Mouse (Mus musculus) thymus, postnatal 36 days (tissue): ENCODE data around the gene Col2a1.

Experiments used
- DNase-seq, 2 experiments: peaks; one replicate each; pipeline ENCODE4 v3.0.0; 2022; ENCODE audit warnings: mixed read lengths in 2 of 2

Col2a1 gene

GRCm38 (mm10) chr15:97956416-97956815 is 48.1 kb downstream of the Col2a1 start:
- DNase-seq: no peak

- DNase-seq: no peak
These were observed 48.8 kb downstream of the Col2a1 start for GRCm38 (mm10) chr15:97955742-97956141.

DNA sequence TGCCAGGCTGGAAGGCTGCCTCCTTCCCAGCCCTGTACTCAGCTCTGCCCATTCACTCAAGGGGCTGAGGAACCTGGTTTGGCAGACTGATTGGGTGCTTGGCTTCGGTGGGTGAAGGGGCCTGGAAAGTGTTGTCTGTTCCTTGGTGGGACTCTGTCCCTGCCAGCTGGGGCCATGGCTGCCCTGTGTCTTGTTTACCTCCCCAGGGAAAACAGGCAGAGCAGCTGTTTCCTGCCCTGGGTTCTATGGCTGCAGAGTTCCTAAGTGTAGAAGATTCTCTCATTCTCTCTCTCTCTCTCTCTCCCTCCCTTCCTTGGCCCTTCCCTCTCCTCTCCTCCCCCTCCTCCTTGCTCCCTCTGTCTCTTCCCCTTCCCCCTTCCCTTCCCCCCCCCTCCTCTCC is 49.2 kb downstream of the Col2a1 start:
- no peak for DNase-seq

DNA sequence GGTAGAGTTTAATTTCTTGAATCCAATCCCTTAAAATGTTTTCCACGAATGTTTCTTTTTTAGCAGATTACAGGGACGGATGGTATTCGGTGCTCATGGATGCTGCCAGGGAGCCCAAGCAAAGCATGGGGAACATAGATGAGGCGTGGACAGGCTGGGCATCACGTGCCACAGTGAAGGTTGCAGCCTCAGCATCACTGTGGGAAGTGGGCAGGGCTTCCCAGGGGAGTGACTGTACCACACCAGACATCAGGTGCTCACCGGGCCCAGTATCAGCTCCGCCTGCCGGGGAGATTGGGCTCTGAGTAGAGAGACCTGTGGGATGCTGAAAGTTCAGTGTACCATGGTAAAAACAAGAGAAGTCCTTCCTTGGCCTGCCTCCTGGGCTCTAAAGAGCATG is 49.8 kb downstream of the Col2a1 start:
- DNase-seq: no peak

DNA sequence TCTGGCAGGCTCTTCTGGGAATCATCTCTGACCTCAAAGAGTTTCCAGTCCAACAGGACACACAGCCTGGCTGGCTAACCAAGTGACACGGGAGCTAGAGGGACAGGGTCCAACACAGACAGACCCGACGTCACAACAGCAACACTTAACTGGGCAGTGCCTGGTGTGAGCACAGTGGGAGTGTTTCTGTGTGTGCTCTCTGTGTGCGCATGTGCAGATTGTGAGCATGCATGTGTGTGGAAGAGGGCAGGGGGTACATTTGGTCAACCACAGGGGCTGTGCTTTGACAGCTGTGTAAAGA is 51.7 kb downstream of the Col2a1 start:
- no peak for DNase-seq

DNA sequence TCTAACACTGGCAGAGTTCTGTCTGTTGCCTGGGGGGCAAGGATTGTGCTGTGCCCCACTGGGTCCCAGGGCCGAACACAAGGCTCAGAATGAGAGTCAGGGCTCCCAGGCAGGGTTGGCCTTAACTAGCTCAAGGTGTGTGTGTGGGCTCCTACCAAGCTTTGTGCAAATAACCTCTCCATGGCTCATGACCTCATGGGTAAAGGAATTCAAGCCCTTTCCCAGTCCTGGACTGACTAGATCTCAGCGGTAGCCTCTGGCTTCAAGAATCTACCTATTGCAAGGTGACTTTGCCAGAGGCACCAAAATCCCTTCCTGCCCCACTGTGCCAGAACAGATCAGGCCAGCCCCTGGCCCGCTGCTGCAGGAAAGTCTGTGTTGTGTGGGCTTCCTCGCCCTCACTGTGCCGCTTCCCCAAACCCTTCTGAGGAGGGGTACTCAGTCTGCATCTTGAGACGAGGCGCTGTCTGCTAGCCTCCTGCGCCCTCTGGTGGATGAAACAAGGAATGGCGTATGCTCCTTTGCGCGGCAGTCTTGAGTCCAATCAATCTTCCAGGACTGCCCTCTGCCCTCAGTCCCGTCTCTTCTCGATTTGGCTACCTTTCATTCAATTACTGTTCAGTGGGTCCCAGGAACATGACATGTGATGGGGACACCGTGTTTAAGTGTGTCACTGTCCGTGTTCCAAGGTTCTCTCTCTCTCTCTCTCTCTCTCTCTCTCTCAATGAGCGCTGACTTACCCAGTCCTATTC is 52.2 kb downstream of the Col2a1 start:
- DNase-seq: peak; percentile 56 to 58

DNA sequence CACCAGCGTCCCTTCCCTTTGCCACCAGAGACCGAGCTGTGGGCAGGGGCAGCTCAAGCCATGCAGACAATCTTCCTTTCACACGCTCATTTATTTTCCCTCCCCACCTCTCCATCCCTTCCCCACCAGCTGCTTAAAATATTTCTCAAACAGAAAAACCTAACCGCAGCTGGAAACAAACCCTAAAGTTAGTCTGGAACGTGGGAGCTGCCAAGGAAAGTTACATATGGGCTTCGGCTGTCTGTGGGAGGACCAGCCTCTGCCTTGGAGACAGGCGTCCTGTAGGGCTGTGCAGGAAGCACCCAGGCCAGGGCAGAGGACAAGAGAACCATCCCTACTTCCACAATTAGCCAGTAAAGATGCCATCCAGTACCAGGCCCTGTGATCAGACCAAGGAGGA is 54.3 kb downstream of the Col2a1 start:
- DNase-seq: no peak

DNA sequence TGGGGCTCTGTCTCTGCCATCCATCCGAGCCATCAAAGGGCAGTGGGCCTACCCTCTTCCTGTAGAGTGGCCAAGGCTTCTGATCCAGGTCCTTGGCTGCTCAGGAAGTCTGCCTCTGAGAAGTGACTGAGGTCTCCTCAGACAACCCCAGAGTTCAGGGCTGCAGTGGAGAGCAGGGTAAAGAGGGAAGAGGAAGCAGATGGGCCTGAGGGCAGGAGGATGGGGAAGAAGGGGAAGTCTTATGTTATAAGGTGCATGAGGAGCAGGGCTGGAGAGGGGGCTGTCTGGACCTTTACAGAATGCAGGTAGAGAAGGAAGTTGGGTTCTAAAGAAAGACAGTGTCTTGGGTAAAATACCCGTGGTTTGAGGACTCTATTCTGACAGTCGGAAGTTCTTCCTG is 54.8 kb downstream of the Col2a1 start:
- no peak for DNase-seq

DNA sequence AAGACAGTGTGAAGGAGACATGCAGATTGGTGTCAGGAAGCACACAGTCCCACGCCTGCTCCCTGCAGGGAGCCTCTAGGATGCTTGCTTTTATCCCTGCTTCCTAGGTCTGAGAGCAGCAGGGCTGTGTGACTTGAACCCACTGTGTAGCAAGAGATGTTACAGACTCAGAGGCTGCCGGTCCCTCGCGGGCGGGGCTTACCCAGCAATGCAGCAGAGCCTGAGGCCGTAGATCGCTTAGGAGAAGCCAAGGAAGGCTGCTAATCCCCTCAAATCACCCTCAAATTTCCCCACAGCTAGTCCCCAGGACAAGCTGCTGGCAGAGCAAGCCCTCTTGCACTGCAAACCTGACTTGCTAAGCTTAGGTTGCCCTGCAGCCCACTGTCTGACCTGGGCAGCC is 55.8 kb downstream of the Col2a1 start:
- DNase-seq: no peak

DNA sequence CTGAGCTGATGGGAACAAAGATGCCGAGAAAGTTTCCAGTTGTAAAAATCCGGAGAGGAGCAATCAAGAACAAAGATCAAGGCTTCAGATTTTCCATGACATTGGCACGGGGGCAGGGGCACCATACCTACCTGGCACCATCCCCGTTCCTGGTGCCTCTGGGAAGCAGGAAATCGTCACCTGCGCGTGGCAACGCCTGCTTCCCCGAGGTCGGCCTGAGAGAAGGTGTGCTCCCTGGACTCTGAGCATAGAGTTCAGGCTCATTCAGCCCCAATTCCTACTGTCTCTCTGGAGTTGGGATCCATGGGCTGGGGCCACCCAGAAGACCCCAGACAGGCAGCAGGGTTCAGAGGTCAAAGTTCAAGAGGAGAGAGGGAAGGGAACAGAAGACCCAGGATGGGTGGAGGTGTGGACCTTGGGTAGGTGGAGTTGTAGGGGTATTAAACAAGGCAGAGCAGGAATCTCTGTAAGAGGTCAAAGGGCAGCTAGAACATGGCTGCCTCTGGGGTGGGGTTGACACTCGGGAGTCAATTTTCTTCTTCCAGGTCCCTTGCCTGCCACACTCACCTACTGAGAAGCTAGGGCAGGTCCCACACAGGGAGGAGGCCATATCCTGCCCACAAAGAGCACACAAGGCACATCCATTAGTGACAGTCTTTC is 58.7 kb downstream of the Col2a1 start:
- no peak for DNase-seq

- no peak for DNase-seq
These were observed 59.4 kb downstream of the Col2a1 start for GRCm38 (mm10) chr15:97944919-97945574.

DNA sequence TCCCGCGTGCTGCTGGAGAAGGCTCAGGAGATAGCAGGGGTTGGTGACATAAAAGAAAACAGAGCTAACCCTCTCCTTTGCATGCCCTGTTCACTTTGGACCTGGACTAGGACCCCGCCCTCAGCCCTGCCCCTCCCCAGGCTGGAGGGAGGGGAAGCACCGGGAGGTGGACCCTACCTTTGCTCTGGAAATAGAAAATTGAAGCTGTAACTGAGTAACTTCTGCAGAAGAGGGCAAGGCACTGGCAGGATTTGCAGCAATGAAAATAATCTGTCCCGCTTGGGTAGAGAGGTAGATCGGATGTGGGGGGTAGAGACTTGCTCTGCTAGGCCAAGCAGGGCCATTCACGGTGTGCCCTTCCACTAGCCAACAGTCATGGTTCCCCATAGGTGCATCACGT is 61.1 kb downstream of the Col2a1 start:
- no peak for DNase-seq

GRCm38 (mm10) chr15:97942538-97942937 is 62.0 kb downstream of the Col2a1 start:
- no peak for DNase-seq

- DNase-seq: no peak
These were observed 63.2 kb downstream of the Col2a1 start for GRCm38 (mm10) chr15:97941306-97941705.

- no peak for DNase-seq
These were observed 64.4 kb downstream of the Col2a1 start for GRCm38 (mm10) chr15:97940088-97940487.

DNA sequence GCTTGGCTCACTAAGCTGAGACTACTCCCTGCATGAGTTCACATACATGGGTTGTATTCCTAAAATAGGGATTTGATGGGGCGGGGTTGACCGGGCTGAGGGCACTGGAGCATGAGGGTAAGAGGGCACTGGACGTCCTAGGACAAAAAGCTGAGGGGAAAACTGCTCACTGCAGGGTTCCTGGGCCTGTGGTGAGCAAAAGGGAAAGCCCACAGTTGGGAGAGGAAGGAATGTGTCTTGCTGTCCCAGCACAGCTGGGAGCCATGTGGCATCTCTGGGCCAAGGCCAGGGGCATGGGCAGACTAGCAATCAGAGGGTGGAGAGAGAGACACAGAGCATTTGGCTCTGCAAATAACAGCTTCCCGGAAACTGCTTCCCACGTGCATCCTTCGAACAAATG is 65.9 kb downstream of the Col2a1 start:
- DNase-seq: no peak

DNA sequence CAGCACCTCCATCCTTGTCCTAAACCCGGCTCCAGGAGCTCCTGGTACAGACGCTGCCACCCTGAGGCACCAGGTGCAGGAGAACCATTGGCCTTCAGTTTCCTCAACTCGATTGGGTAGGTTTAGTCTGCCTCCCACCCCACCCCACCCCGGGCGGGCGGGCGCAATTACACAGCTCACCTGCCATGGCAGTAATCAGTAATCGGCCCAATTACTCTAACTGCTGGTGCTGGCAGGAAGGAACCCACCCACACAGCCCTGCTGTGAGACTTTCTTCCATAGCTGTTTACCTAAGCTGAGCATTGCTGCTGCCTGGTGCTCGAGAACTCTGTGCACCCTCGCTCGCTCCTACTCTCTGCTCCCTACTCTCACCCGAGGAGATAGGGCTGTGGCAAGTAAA is 72.1 kb downstream of the Col2a1 start:
- DNase-seq: no peak

GRCm38 (mm10) chr15:97929259-97929824 is 75.2 kb downstream of the Col2a1 start:
- DNase-seq: no peak

GRCm38 (mm10) chr15:97927821-97928220 is 76.7 kb downstream of the Col2a1 start:
- DNase-seq: no peak

GRCm38 (mm10) chr15:97927018-97927417 is 77.5 kb downstream of the Col2a1 start:
- DNase-seq: no peak
